Mouse (Mus musculus) c-Kit-positive CD71-positive TER-119-positive erythroid progenitor cells, embryonic 14.5 days (primary cell): Measurements from ENCODE around the gene Tmem170.

ENCODE experiments used
- DNase-seq: peaks from one replicate; pipeline ENCODE4 v3.0.0-alpha.2; 2013; ENCODE audit warnings: low spot score

The Tmem170 gene

DNA sequence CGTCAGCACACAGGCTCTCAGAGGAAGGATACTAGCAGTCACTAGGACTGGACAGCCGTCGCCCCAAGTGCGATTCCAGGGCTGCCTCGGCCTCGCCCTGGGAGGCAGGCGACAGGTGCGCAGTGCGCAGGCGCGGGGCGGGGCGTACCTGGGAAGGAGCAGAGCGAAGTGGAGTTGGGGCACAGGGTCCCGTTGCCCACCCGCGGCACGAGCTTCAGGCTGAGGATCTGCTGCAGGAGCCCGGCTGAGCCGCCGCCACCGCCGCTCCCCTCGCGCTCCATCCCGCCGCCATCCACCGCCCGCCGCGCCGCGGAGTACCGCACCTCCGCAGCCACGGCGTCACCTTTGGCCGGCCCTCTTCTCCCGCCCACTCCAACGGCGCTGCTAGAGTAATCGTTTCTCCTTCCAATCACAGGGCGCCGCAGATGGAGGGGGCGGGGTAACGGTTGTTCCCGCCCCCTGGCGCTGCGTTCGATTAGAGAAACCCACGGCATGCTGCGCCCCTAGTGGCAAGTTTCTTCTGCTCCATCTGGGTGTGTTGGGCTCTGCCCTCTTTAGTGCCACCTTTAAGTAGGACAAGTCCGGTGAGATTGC is at the start of gene Tmem170:
Gene Tmem170 (minus strand): TSS at position 396 of the 594 bp plus-strand sequence.
- peak; percentile 99 for DNase-seq

- no peak for DNase-seq
Measured at GRCm38 (mm10) chr8:111924976-111925375, 48.4 kb upstream of the Tmem170 start.

- DNase-seq, result peak; percentile 59
Measured at GRCm38 (mm10) chr8:111923383-111923804, 46.8 kb upstream of the Tmem170 start.

GRCm38 (mm10) chr8:111920971-111921370 is 44.4 kb upstream of the Tmem170 start:
- DNase-seq, result no peak

DNA sequence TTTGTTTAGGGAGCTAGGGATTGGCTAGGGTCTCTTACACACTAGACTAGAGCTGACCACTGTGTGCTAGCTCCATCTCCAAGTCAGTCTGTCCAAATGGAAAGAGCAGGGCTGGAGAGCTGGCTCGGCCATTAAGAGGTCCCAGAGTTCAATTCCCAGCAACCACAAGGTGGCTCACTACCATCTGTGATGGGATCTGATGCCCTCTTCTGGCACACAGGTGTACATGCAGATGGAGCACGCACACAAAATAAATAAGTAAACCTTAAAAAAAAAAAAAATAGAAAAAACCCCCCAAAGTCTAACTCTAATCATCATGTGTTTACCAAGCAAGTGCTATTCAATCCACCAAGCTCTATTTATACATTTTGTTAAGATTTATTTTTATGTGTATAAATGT is 43.1 kb upstream of the Tmem170 start:
- DNase-seq, result no peak

GRCm38 (mm10) chr8:111912860-111913432 is 36.4 kb upstream of the Tmem170 start:
- DNase-seq, result no peak

- DNase-seq, result no peak
Measured at GRCm38 (mm10) chr8:111911572-111911971, 35.0 kb upstream of the Tmem170 start.

GRCm38 (mm10) chr8:111909621-111910450 is 33.3 kb upstream of the Tmem170 start, which contains the start of gene Chst5:
Gene Chst5, minus strand, starts transcription at chr8:111910447.
- DNase-seq, result no peak

DNA sequence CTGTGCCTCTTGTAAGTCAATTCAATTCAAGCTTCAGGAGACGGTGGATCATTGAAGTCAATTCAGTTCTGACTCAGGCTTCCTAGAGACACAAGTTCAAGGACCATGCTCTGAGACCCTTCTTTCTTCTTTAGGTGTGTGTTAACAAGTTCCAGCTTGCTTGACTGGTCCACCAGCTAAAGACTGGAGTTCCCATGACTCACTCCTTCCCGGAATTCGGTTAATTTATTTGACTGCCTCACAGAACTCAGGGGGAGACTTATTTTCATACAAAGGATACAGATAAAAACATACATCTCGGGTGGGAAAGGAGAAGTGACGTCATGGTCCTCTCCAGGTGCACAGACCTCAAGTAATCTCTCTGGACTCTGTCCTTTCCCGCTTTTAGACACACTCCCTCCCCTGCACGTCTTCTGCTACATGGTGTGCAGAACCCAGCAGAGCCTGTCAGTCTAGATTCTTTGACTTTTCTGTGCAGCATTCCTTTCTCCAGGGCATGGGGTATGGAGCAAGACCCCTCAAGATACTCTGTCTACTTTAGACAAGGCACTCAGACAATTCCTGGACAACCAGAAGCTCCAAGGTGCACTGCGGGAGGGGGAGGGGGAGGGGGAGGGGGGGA is 29.1 kb upstream of the Tmem170 start:
- no peak for DNase-seq

GRCm38 (mm10) chr8:111902080-111902479 is 25.5 kb upstream of the Tmem170 start:
- DNase-seq, result no peak

- DNase-seq, result no peak
Measured at GRCm38 (mm10) chr8:111898586-111898985, 22.0 kb upstream of the Tmem170 start.

- DNase-seq, result no peak
Measured at GRCm38 (mm10) chr8:111894955-111895354, 18.4 kb upstream of the Tmem170 start.

- no peak for DNase-seq
Measured at GRCm38 (mm10) chr8:111892615-111893014, 16.1 kb upstream of the Tmem170 start.

GRCm38 (mm10) chr8:111891983-111892382 is 15.4 kb upstream of the Tmem170 start:
- no peak for DNase-seq

DNA sequence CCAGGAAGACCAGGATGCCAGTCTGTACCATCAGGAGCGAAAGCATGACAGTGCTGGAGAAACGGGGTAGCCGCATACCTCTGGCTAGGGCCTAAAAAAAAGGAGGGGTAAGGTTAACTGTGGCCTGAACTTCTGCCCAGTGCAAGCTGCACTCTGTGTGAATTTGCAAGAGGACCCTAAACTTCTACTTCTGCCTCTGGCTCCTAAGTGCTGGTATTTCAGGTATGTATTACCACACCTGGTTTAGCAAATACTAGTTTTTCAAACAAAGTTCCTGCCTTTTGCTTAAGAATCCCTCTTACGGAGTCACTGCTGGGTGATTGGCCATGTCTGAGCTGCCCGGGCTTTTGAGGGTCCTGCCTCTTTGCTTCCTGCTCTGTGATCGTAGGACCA is 14.4 kb upstream of the Tmem170 start:
- no peak for DNase-seq

- DNase-seq, result no peak
Measured at GRCm38 (mm10) chr8:111889931-111890910, 13.7 kb upstream of the Tmem170 start.

DNA sequence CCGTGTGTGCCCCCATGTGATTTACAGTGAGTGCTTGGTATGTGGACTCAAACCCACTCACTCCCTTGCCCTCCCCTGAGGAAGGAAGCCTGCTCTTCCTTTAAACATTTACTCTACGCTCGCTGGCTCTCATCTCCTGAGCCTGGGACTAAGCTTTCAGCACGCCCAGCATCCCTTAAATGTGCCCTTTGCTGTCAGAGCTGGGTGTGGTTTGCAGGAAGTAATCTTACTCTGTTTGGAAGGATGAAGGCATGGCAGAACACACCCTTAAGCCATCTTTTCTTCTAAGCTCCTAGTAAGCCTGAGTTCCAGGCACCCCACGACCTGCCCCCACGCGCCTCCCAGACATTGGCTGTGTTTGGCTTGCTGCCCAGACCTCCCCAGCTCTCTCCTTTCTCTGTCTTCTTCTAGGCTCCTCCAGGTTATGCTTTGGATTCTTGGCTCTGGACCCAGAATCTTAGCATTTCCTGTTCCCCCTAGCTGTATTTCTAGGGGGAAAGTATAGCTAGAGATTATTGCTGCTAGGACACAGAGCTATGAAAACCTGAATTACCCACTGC is 11.6 kb upstream of the Tmem170 start:
- no peak for DNase-seq

GRCm38 (mm10) chr8:111887479-111887878 is 10.9 kb upstream of the Tmem170 start:
- DNase-seq, result no peak

DNA sequence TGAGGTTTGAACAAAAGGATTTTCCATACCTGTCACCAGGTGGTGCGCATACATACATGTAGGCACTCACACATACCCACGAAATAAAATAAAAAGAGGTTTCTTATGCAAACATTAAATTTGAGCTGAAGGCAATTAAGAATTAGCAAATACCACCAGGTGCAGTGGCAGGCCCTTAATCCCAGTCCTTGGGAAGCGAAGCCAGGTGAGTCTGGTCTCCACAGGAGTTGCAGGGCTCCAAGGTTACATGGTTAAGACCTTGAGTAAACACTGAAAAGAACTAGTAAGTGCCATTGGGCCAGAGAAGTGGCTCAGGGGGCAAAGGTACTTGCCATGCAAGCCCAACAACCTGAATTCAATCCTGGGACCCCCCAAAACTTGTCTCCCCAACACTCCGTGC is 7.1 kb upstream of the Tmem170 start:
- DNase-seq, result no peak

- peak; percentile 40 for DNase-seq
Measured at GRCm38 (mm10) chr8:111881591-111881990, 5.0 kb upstream of the Tmem170 start.

DNA sequence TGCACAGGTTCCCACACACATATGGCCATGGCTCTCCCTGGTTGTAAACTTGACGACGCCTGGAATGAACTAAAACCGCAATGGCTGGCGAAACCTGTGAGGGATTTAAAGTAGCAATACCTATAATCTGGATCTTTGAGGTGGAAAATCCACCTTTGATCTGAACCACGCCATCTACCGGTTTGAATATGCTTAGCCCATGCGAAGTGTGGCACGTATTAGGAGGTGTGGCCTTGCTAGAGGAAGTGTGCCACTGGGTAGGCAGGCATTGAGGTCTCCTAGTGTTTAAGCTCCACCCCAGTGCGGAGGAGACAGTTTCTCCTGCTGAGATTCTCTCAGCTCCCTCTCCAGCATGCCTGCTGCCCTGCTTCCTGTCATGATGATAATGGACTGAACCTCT is 1.2 kb upstream of the Tmem170 start:
- no peak for DNase-seq
